Mouse (Mus musculus) urinary bladder, postnatal 25 days (tissue): ENCODE measurements around the gene Mosmo.

Experiments
- DNase-seq: peaks from one replicate; pipeline ENCODE4 v3.0.0; 2022; ENCODE audit warnings: low spot score

Gene Mosmo

DNA sequence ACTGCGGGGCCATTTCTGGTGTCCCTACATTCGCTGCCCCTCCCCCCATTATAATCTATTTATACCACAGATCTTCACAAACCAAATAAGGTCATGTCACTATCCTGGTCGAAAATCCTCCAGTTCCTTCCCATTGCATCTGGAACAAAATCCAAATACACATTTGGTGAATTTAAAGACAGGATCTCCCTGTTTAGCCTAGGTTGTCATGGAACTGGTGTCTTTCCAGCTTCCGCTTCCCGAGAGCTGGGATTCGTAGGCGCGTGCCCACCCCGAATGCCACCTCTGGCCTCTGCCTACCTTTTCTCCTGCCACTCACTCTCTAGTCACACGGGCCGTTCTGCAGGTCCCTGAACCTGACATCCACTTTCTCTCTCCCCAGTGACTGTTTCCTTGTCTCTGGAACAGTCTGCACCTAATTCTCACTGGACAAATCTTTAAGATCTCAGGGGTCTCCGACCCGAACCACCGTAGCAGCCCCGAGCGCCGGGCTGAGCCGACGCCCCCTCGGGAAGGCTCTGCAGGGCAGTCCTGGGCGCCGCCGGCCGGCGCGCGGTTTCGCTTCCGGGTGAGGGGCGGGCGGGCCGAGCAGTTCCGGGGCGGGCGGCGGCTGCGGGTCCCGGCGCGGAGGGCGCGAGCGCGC, at the start of gene Mosmo:
Mosmo (plus strand) TSS at position 618 of the 643 bp plus-strand sequence.
- peak; percentile 74 for DNase-seq

DNA sequence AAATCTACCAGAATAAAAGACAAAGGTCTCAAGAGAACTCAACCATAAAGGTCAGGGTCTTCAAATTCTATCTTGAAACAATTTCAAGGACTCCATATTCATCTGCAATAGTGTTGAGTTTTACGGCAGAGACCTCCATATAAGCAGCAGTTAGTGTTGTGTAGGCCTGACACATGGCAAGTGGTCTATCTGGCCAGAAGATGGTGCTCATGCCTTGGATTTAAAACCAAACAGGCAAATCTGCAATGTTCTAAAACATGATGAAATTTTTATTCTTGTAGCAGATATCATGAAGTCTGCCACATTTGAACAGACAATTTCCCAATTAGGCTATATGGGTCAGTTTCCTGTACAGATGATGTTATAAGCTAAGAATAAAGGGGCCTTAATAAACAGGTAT, 44.9 kb upstream of the Mosmo start:
- DNase-seq, result no peak

GRCm38 (mm10) chr7:120634301-120634700, 43.1 kb upstream of the Mosmo start:
- no peak for DNase-seq

DNA sequence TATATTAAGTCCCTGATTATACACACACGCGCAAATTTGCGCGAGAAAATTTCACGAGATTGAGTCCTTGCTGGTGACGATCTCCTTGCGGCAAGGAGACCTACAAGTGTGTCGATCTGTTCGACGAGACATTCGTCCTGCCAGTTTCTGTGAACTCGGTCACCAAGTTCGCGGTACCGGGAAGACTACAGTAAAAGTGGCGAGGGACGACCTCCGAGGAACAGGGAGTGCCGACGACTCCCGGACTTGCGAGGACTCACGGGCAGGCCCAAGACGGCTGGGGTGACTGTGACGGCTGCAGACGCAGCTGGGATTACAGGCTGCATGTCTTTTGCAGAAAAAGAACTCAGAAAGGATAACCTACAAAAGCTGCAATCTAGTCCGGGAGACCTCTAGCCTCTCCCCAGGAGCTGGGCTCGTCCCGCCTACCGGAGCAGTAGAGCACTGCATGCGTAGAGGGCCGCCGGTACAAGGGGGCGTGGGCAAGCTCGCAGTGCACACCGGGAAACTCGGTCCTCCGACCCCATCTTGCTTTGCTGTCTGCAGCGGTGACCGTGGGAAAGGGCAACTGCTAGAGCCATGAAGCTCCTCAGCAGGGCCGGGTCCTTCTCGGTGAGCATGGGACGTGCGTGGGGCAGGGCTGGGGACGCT, 42.6 kb upstream of the Mosmo start, which contains the start of gene Uqcrc2:
Uqcrc2 (plus strand) TSS at position 466 of the 651 bp plus-strand sequence.
- peak; percentile 78 for DNase-seq

GRCm38 (mm10) chr7:120635362-120635781, 42.0 kb upstream of the Mosmo start:
- DNase-seq, result no peak

GRCm38 (mm10) chr7:120635821-120636220, 41.6 kb upstream of the Mosmo start:
- DNase-seq, result no peak

DNA sequence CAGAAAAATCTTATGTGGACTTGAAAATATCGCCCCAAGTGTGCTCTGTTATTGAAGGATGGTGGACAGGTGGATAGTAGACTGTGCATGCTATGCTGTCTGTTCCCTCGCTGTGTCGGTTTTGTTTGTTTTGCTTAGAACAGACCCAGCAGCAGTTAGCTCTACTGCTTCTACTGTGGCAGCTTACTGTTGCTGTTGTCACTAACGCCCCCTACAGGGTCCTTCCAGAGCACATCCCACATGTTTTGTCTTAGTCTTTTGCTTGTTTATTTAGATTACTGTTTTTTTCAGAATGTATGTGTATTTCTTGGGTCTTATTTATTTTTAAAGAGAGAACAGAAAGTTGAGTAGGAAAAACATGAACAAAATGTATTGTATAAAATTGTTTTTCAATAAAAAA, 34.2 kb upstream of the Mosmo start:
- DNase-seq, result no peak

DNA sequence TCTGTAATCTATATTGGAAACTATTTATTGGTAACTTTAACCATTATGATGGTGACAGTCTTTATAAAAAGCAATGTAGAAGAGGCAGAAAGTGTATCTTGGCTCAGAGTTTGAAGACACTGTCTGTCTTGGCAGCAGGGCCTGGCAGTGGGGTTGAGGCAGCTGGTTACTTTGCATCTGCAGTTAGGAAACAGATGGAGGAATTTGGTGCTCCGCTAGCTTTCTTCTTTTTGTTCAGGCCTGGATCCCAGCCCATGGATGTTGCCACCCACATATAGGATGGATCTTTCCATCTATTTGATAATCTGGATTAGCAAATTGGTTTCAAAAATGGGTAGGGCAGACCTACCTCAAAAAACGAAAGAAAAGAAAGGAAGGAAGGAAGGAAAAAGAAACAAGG, 29.6 kb upstream of the Mosmo start:
- DNase-seq, result no peak

DNA sequence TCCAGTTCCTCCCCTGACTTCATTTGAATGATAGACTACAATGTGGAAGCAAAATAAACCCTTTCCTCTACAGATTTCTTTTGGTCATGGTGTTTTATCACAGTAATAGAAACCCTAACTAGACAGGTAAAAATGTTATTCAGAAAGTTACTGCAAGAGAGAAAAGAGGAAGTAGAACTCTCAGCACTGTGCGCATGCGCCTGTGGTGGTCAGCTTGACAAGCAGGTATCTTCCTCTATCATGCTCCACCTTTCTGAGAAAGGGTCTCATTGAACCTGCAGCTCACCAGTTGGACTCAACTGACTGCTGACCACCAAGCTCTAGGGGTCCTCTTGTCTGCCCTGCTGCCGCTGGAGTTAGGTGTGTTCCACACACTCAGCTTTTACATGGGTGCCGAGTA, 15.3 kb upstream of the Mosmo start:
- DNase-seq, result no peak

DNA sequence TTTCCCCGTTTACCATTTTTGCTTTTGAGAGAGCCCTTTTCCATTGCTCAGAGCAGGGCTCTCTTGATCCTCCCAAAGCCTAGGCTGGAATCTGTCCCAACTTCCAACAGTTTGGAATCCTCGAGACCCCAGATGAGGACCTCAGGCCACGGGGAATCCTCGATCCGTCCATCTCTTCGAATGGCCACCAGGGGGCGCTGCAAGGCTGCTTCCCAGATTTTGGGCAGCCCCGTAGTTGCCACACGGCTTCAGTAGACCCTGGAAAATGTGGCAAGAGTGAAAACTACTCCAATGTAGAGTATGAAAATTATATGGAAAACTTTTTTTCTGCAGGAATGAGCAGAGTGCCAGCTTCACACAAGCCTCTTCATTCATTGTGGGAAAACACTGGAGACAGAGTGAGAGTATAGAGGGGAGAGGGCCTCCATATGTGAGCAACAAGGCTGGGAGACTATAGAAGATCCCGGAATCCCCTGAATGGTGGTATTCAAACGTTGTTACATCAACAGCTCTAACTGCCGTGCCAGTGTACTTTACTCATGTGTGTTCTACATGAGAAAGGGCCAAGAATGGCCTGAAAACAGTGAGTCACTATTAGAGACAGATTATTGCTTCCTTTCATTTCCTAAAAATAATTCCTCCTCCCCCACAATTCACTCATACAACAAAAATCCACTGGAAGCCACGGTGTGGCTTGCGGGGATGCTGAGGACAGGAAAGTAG, 7.1 kb upstream of the Mosmo start, which contains the start of gene Pdzd9:
Pdzd9 (minus strand) TSS at position 191 of the 723 bp plus-strand sequence.
- peak; percentile 77 for DNase-seq

- DNase-seq, result no peak
These were observed 6.1 kb upstream of the Mosmo start for GRCm38 (mm10) chr7:120671271-120671670.

- DNase-seq, result peak; percentile 46
These were observed 530 bp downstream of the Mosmo start for GRCm38 (mm10) chr7:120677764-120678531.

DNA sequence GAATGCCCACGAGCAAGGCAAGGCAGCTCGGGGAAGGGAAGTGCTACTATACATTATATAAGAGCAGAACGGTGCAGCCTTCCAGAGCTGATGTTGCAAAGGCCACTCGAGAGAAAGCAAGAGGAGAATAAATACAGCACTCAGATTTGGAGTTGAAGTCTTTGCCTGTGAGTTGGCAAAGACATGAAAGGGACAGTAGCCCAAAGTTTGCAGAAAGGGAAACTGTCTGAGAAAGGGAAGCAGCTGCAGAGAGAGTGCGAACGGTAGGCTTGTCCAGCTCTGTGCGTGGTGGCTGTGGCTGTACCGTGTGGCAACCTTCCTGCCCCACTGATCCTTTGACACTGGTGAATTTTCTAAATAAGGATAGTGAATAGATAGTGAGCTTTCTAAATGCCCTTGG, 1.6 kb downstream of the Mosmo start:
- DNase-seq, result no peak

GRCm38 (mm10) chr7:120682002-120682401, 4.6 kb downstream of the Mosmo start:
- no peak for DNase-seq

DNA sequence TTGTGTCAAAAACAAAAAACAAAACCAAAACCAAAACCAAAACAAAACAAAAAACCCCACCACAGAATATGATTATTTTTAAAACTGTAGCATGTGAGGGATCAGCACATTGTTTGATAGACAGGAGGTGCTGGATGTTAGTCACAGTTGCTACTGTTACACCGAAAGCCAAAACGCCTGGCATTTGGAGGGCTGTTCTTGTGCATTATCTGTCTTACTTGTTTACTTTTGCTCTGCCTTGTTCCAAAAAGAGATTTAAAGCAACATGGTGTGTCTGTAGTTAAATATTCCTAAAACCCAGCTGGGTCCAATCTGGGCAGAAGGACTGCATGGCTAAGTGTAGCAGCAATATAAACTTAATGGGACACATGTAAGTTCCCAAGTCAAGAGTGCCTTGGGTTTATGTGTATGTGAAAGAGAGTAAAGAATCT, 7.3 kb downstream of the Mosmo start:
- no peak for DNase-seq

DNA sequence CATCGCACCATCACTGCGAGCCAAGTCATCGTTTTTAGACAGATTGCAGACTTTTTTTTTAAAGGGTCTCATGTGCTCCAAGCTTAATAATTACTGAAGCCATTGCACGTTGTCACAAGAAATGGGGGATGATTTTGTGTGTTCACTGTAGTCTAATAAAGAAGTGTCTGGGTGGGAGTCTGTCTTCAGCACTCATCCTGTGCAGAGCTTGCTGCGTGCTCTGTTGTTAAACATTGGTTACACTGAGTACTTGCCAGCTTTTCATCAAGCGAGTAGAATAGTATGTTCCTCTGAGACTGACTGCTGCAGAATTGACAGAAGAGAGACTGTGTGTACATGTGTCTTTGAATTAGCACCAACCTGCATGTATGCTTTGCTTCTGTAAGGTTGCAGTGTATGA, 7.8 kb downstream of the Mosmo start:
- no peak for DNase-seq

GRCm38 (mm10) chr7:120690634-120691033, 13.2 kb downstream of the Mosmo start:
- no peak for DNase-seq

DNA sequence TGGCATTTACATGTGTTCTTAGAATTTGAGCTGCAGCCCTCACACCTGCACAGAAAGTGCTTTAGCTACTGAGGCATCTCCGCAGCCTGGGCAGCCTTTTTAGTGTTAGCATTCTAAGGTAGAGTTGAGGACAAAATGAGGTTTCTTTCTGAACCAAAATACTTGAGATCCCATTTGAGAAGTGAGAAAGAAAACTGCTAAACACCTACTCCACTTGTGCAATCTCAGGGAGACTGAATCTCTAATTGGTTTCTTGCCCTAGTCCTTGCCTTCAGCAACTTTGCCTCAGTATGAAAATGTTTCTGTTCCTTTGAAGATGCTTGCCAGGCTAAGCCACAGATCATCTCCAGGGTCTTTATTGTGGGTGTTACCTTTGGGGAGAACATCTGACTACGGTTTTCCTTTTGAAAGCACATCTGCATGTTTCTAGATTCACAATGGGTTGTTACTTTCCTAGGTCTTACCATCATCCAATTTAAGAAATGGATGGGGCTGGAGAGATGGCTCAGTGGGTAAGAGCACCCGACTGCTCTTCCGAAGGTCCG, 16.5 kb downstream of the Mosmo start:
- DNase-seq, result no peak

- DNase-seq, result no peak
These were observed 17.8 kb downstream of the Mosmo start for GRCm38 (mm10) chr7:120695196-120695595.

DNA sequence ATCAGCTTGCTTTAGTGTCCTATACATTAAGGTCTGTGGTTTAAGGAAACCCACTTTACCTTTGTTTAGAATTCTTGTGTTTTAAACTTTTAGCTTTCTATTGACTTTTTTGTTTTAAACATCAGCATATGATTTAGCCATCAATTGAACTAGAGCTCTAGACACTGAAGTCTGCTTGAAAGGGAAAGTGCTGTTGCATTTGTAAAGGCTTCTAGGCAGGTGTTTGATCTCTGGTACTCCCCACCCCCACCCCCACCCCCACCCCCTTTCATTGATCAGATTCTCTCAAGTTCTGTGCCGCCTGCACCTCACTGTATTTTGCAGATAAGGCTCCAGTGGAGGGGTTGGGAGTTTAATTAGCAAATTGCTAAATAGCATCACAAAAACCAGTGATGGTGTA, 18.2 kb downstream of the Mosmo start:
- DNase-seq, result no peak

- no peak for DNase-seq
These were observed 18.9 kb downstream of the Mosmo start for GRCm38 (mm10) chr7:120696331-120696730.

- no peak for DNase-seq
These were observed 22.2 kb downstream of the Mosmo start for GRCm38 (mm10) chr7:120699586-120699985.
